Mouse (Mus musculus) kidney, embryonic 16.5 days (tissue): ENCODE measurements around the gene Ccdc146. TPM values are rescaled to one million over a fixed set of nuclear protein-coding genes. Genes with fewer than 3 reads are reported as not detected.

Experiments
- polyA plus RNA-seq: library from polyadenylated mRNA; unstranded; fragments of >200 nt; fragmentation: Nextera tagmentation; extraction: Ambion mirVana; gene quantifications from 2 replicates; pipeline ENCODE4 v1.2.1, GENCODE M21; 2015

Ccdc146 gene
- polyA plus RNA-seq, 1 experiment from 2014 or later, result 0.27 TPM

Other genes with a start within 250 kb of the Ccdc146 start
- 2.5 and 2.8 TPM in 2 replicates for gene Gsap, start 238.4 kb downstream of the Ccdc146 start, polyA plus RNA-seq
- 3.6 and 4.9 TPM in 2 replicates for gene Fgl2, start 52.0 kb downstream of the Ccdc146 start, polyA plus RNA-seq
- 6.0 and 7.7 TPM in 2 replicates for gene Fam185a, start 281 bp upstream of the Ccdc146 start, polyA plus RNA-seq
- 43.8 and 48.5 TPM in 2 replicates for gene Lrrc17, start 118.9 kb upstream of the Ccdc146 start, polyA plus RNA-seq
- 0.24 and 0.30 TPM in 2 replicates for gene Fbxl13, start 221.0 kb upstream of the Ccdc146 start, polyA plus RNA-seq
- 52.4 and 55.2 TPM in 2 replicates for gene Armc10, start 221.1 kb upstream of the Ccdc146 start, polyA plus RNA-seq